Mouse (Mus musculus) brain, embryonic 14.5 days (tissue): ENCODE measurements at regions not wholly inside any gene's neighbourhood (a gene's known extent, or its start where the extent isn't known, plus 50 kb on each side); places are given as distances from the start of the nearest gene placed in this dataset.

Experiments
- CTCF ChIP-seq: fragments of 200-500 bp; IDR thresholded peaks from 2 replicates; pipeline ENCODE4 v1.5.1; 2012; ENCODE audit warnings: inconsistent platforms, mild to moderate bottlenecking, moderate library complexity, borderline replicate concordance; ENCODE audit not compliant: insufficient read depth, insufficient read length; ENCODE audit errors: extremely low read depth
- POLR2A ChIP-seq: fragments of 200-500 bp; IDR thresholded peaks from 2 replicates; pipeline ENCODE4 v1.6.1; 2012; ENCODE audit warnings: mild to moderate bottlenecking, inconsistent platforms, borderline replicate concordance; ENCODE audit not compliant: poor library complexity, insufficient read depth, insufficient read length, severe bottlenecking; ENCODE audit errors: extremely low read depth

DNA sequence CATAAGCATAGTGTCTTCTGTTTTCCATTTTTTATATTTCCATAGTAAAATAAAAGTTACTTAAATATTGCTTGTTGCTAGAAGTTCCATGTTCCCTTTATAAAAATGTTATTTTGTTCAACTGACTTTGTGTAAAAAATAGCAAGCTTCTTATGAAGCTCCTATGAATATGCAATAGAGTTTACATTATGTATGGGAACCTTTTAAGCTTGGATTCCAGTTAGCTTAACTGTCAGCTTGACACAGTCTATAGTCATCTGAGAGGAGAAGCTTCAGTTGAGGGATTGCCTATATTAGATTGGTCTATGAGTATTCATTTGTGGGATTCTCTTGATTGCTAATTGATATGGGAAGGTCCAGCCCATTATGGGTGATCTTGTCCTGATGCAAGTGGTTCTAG is 723.2 kb upstream of the Agtr1b start:
- no peak for TF ChIP-seq CTCF
- TF ChIP-seq POLR2A, result no peak
